Mouse (Mus musculus) lung, embryonic 15.5 days (tissue): ENCODE data around the gene Chrne. TPM values are rescaled to one million over a fixed set of nuclear protein-coding genes. Genes with fewer than 3 reads are reported as not detected.

Experiments
- ATAC-seq: fragments of 200-750 bp; cut with Nextera tagmentation; 2 replicates; pipeline ENCODE4 v1.8.0; 2017; ENCODE audit warnings: moderate number of reproducible peaks, borderline replicate concordance; ENCODE audit not compliant: low FRiP score, low TSS enrichment; ENCODE audit errors: extremely low read depth
- H3K27ac ChIP-seq: fragments of 300-500 bp; sonication (generic); 2 replicates; pipeline ENCODE4 v1.5.1; 2015; ENCODE audit warnings: moderate library complexity, mild to moderate bottlenecking, inconsistent platforms
- H3K27me3 ChIP-seq: fragments of 300-500 bp; sonication (generic); 2 replicates; pipeline ENCODE4 v1.6.1; 2015; ENCODE audit warnings: inconsistent platforms
- H3K36me3 ChIP-seq: fragments of 300-500 bp; sonication (generic); 2 replicates; pipeline ENCODE4 v1.6.1; 2015; ENCODE audit warnings: inconsistent platforms
- H3K4me1 ChIP-seq: fragments of 300-500 bp; sonication (generic); 2 replicates; pipeline ENCODE4 v1.6.1; 2015; ENCODE audit warnings: inconsistent platforms
- H3K4me2 ChIP-seq: fragments of 300-500 bp; sonication (generic); 2 replicates; pipeline ENCODE4 v1.6.1; 2015; ENCODE audit warnings: inconsistent platforms, mild to moderate bottlenecking, moderate library complexity
- H3K4me3 ChIP-seq: fragments of 300-500 bp; sonication (generic); 2 replicates; pipeline ENCODE4 v1.5.1; 2015; ENCODE audit warnings: mild to moderate bottlenecking, inconsistent platforms
- H3K9ac ChIP-seq: fragments of 300-500 bp; sonication (generic); 2 replicates; pipeline ENCODE4 v1.6.1; 2015; ENCODE audit warnings: inconsistent platforms
- H3K9me3 ChIP-seq: fragments of 300-500 bp; sonication (generic); 2 replicates; pipeline ENCODE4 v1.6.1; 2016; ENCODE audit warnings: inconsistent platforms
- WGBS: fragments of 180-500 bp; shearing (Covaris S2); methylation state at CpG from one replicate; pipeline ENCODE4 v1.1.7; 2015; 5-methylcytosine and 5-hydroxymethylcytosine counted together
- polyA plus RNA-seq: library from polyadenylated mRNA; unstranded; fragments of >200 nt; fragmentation: Nextera tagmentation; extraction: Ambion mirVana; gene quantifications from 2 replicates; pipeline ENCODE4 v1.2.1, GENCODE M21; 2015

Gene Chrne
- polyA plus RNA-seq = 0.26 TPM in 1 of 2 replicates, not detected in the other

GRCm38 (mm10) chr11:70619101-70619500 is at the start of gene Chrne:
Chrne (minus strand) TSS chr11:70619216.
- no peak within 1 kb of the TSS for H3K9ac ChIP-seq
- no peak within 1 kb of the TSS for H3K4me3 ChIP-seq
- H3K4me2 ChIP-seq = no peak within 1 kb of the TSS
- no peaks in the 10 kb centered on the region for H3K9me3 ChIP-seq
- 0 out of 2 replicates have a peak, but pooled peaks cover 9% of the 10 kb centered on the region for H3K27me3 ChIP-seq
- peaks cover 20% of the 10 kb centered on the region for H3K4me1 ChIP-seq
- no peak within 1 kb of the TSS for H3K27ac ChIP-seq
- no peak for ATAC-seq
- 24% methylated on average over 1 of the region's 1 CpGs for WGBS
- H3K36me3 ChIP-seq = no peaks in the 10 kb centered on the region

GRCm38 (mm10) chr11:70668335-70668770 is 49.3 kb upstream of the Chrne start:
- no peaks in the 10 kb centered on the region for H3K27me3 ChIP-seq
- H3K4me3 ChIP-seq = peak overlapping the region; percentile 73
- peak overlapping the region; percentile 99 for H3K27ac ChIP-seq
- peaks cover 23% of the 10 kb centered on the region for H3K4me1 ChIP-seq
- H3K9ac ChIP-seq = peak overlapping the region; percentile 42
- no peaks in the 10 kb centered on the region for H3K9me3 ChIP-seq
- peak; percentile 59 for ATAC-seq
- peak overlapping the region; percentile 88 for H3K4me2 ChIP-seq
- H3K36me3 ChIP-seq = peaks cover 35% of the 10 kb centered on the region
- WGBS = under 1% methylated on average over 15 of the region's 15 CpGs

- Histone ChIP-seq H3K27me3 (no peaks in the 10 kb centered on the region), H3K9me3 (no peaks in the 10 kb centered on the region), H3K36me3 (peaks cover 41% of the 10 kb centered on the region), H3K27ac (peak overlapping the region; percentile 99), H3K4me2 (peak overlapping the region; percentile 88), H3K4me1 (peaks cover 23% of the 10 kb centered on the region), H3K9ac (peak overlapping the region; percentile 42), H3K4me3 (peak overlapping the region; percentile 73)
- WGBS = 53% methylated on average over 14 of the region's 14 CpGs
- no peak for ATAC-seq
These were observed 48.5 kb upstream of the Chrne start for GRCm38 (mm10) chr11:70667271-70668150.

GRCm38 (mm10) chr11:70666687-70667086 is 47.7 kb upstream of the Chrne start:
- Histone ChIP-seq H3K9ac (no peak overlapping the region), H3K4me2 (no peak overlapping the region), H3K9me3 (no peaks in the 10 kb centered on the region), H3K4me3 (no peak overlapping the region), H3K36me3 (peaks cover 42% of the 10 kb centered on the region), H3K4me1 (peaks cover 23% of the 10 kb centered on the region), H3K27ac (no peak overlapping the region), H3K27me3 (no peaks in the 10 kb centered on the region)
- WGBS = 87% methylated on average over 8 of the region's 8 CpGs
- ATAC-seq = no peak

GRCm38 (mm10) chr11:70664741-70665140 is 45.7 kb upstream of the Chrne start:
- H3K9me3 ChIP-seq = no peaks in the 10 kb centered on the region
- no peak for ATAC-seq
- H3K36me3 ChIP-seq = peaks cover 48% of the 10 kb centered on the region
- no peak overlapping the region for H3K27ac ChIP-seq
- H3K27me3 ChIP-seq = no peaks in the 10 kb centered on the region
- no peak overlapping the region for H3K4me2 ChIP-seq
- WGBS = 89% methylated on average over 9 of the region's 9 CpGs
- H3K9ac ChIP-seq = no peak overlapping the region
- H3K4me1 ChIP-seq = peaks cover 13% of the 10 kb centered on the region
- H3K4me3 ChIP-seq = no peak overlapping the region

- WGBS = 85% methylated on average over 6 of the region's 6 CpGs
- H3K27me3 ChIP-seq = no peaks in the 10 kb centered on the region
- no peak overlapping the region for H3K4me2 ChIP-seq
- no peak overlapping the region for H3K27ac ChIP-seq
- no peak overlapping the region for H3K4me3 ChIP-seq
- no peaks in the 10 kb centered on the region for H3K9me3 ChIP-seq
- peaks cover 48% of the 10 kb centered on the region for H3K36me3 ChIP-seq
- no peak for ATAC-seq
- peaks cover 13% of the 10 kb centered on the region for H3K4me1 ChIP-seq
- no peak overlapping the region for H3K9ac ChIP-seq
These were observed 44.9 kb upstream of the Chrne start for GRCm38 (mm10) chr11:70663957-70664356.

- H3K36me3 ChIP-seq = peaks cover 48% of the 10 kb centered on the region
- H3K27me3 ChIP-seq = no peaks in the 10 kb centered on the region
- no peaks in the 10 kb centered on the region for H3K9me3 ChIP-seq
- no peak overlapping the region for H3K9ac ChIP-seq
- H3K27ac ChIP-seq = no peak overlapping the region
- no peak overlapping the region for H3K4me3 ChIP-seq
- ATAC-seq = no peak
- peaks cover 15% of the 10 kb centered on the region for H3K4me1 ChIP-seq
- 92% methylated on average over 8 of the region's 8 CpGs for WGBS
- H3K4me2 ChIP-seq = no peak overlapping the region
These were observed 44.1 kb upstream of the Chrne start for GRCm38 (mm10) chr11:70663101-70663500.

- H3K9me3 ChIP-seq = no peaks in the 10 kb centered on the region
- no peak overlapping the region for H3K4me2 ChIP-seq
- H3K27me3 ChIP-seq = no peaks in the 10 kb centered on the region
- peaks cover 44% of the 10 kb centered on the region for H3K36me3 ChIP-seq
- H3K4me3 ChIP-seq = no peak overlapping the region
- H3K27ac ChIP-seq = no peak overlapping the region
- no peak for ATAC-seq
- peaks cover 30% of the 10 kb centered on the region for H3K4me1 ChIP-seq
- 81% methylated on average over 8 of the region's 8 CpGs for WGBS
- no peak overlapping the region for H3K9ac ChIP-seq
These were observed 41.6 kb upstream of the Chrne start for GRCm38 (mm10) chr11:70660571-70660970.

GRCm38 (mm10) chr11:70658942-70659341 is 39.9 kb upstream of the Chrne start:
- H3K27ac ChIP-seq = no peak overlapping the region
- H3K4me1 ChIP-seq = peaks cover 30% of the 10 kb centered on the region
- no peak for ATAC-seq
- no peak overlapping the region for H3K9ac ChIP-seq
- peaks cover 28% of the 10 kb centered on the region for H3K36me3 ChIP-seq
- no peaks in the 10 kb centered on the region for H3K27me3 ChIP-seq
- 64% methylated on average over 8 of the region's 8 CpGs for WGBS
- H3K4me3 ChIP-seq = no peak overlapping the region
- no peak overlapping the region for H3K4me2 ChIP-seq
- H3K9me3 ChIP-seq = no peaks in the 10 kb centered on the region

- Histone ChIP-seq H3K27ac (no peak overlapping the region), H3K36me3 (peaks cover 24% of the 10 kb centered on the region), H3K4me2 (no peak overlapping the region), H3K9ac (no peak overlapping the region), H3K9me3 (no peaks in the 10 kb centered on the region), H3K4me3 (no peak overlapping the region), H3K4me1 (peaks cover 30% of the 10 kb centered on the region), H3K27me3 (no peaks in the 10 kb centered on the region)
- no peak for ATAC-seq
- 72% methylated on average over 5 of the region's 5 CpGs for WGBS
These were observed 39.5 kb upstream of the Chrne start for GRCm38 (mm10) chr11:70658521-70658920.

- H3K9me3 ChIP-seq = no peaks in the 10 kb centered on the region
- no peak overlapping the region for H3K4me3 ChIP-seq
- H3K9ac ChIP-seq = no peak overlapping the region
- WGBS = 46% methylated on average over 9 of the region's 9 CpGs
- H3K4me1 ChIP-seq = peaks cover 31% of the 10 kb centered on the region
- H3K36me3 ChIP-seq = peaks cover 20% of the 10 kb centered on the region
- no peak overlapping the region; the same call in 1 of the 2 replicates for H3K4me2 ChIP-seq
- H3K27ac ChIP-seq = no peak overlapping the region
- no peaks in the 10 kb centered on the region for H3K27me3 ChIP-seq
- no peak for ATAC-seq
These were observed 39.0 kb upstream of the Chrne start for GRCm38 (mm10) chr11:70657991-70658390.

GRCm38 (mm10) chr11:70657573-70657972 is 38.6 kb upstream of the Chrne start:
- H3K9me3 ChIP-seq = no peaks in the 10 kb centered on the region
- H3K4me2 ChIP-seq = no peak overlapping the region; the same call in 1 of the 2 replicates
- no peak overlapping the region for H3K27ac ChIP-seq
- ATAC-seq = no peak
- peaks cover 35% of the 10 kb centered on the region for H3K4me1 ChIP-seq
- H3K9ac ChIP-seq = no peak overlapping the region
- H3K36me3 ChIP-seq = peaks cover 20% of the 10 kb centered on the region
- H3K27me3 ChIP-seq = no peaks in the 10 kb centered on the region
- no peak overlapping the region for H3K4me3 ChIP-seq
- WGBS = 36% methylated on average over 6 of the region's 6 CpGs
